Mouse (Mus musculus): Measurements from ENCODE around the gene AL732309.1. TPM values are rescaled to one million over a fixed set of nuclear protein-coding genes. Genes with fewer than 3 reads are reported as not detected.

AL732309.1 gene
- polyA plus RNA-seq, 1 experiment from 2014 or later = 6.8 TPM

GRCm38 (mm10) chr2:25197191-25197590 is 49.5 kb downstream of the AL732309.1 start:
- Histone ChIP-seq H3K27me3 (peaks cover 29% of the 10 kb centered on the region), H3K36me3 (peaks cover 29% of the 10 kb centered on the region), H3K9me3 (no peaks in the 10 kb centered on the region), H3K4me1 (0 out of 2 replicates have a peak, but pooled peaks cover 3% of the 10 kb centered on the region), H3K4me3 (no peak overlapping the region), H3K27ac (replicated peaks) (no peak overlapping the region), H3K4me2 (replicated peaks) (no peak overlapping the region), H3K9ac (replicated peaks) (no peak overlapping the region)
- no peak for ATAC-seq (replicated peaks)
- 12% methylated on average over 2 of the region's 2 CpGs for WGBS

- Histone ChIP-seq H3K9me3 (no peaks in the 10 kb centered on the region), H3K27ac (replicated peaks) (no peak within 1 kb of the TSS), H3K4me2 (replicated peaks) (no peak within 1 kb of the TSS), H3K4me1 (0 out of 2 replicates have a peak, but pooled peaks cover 3% of the 10 kb centered on the region), H3K4me3 (no peak within 1 kb of the TSS), H3K36me3 (peaks cover 23% of the 10 kb centered on the region), H3K27me3 (peaks cover 29% of the 10 kb centered on the region), H3K9ac (replicated peaks) (no peak within 1 kb of the TSS)
- ATAC-seq (replicated peaks) = no peak
- WGBS = 15% methylated on average over 8 of the region's 8 CpGs
Measured at GRCm38 (mm10) chr2:25196172-25196954, 50.3 kb downstream of the AL732309.1 start, which contains the start of gene Tor4a. TSS of gene Tor4a (minus strand) at chr2:25196886.

DNA sequence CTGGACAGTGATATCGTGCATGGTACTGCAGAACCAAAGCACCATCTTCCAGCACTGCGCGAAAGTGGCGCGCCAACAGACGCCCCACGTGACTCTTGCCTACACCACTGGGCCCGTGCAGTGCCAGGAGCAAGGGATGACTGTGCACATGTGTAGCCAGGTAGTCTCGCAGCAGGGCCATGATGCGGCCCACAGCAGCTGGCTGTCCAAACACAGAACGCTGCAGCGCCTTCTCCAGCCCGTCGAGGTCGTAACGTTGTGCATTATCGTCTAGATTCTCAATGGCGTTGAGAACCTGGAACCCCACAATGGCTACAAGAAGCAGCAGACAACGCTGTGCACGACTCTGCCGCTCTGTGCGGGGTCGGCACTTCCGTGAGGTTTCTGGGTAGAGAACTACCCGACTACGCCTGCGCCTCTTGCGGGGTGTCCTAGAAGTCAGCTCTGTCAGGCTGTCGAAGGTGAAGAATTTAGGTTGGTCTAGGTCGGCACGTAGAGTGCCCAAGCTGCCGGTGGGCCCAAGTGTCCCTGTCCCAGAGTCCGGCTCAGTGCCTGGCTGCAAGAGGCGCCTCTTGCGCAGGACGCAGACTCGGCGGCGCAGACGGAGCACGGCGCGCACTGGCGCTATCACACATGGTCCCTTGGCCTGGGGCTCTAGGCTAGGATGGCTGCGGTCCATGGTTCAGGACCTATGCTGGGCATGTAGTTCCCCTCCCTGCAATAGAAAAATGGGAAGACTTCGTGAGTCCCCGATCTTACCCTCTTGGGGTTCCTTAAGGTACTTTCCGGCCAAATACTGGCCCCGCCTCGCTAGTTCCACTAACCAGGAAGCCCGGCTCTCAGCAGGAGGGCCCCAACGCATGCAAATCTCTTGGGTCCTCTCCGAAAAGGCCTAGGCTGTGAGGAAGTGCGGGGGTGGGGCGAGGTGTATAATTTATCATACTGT is 51.2 kb downstream of the AL732309.1 start:
- Histone ChIP-seq H3K9ac (replicated peaks) (no peak overlapping the region), H3K27me3 (peaks cover 29% of the 10 kb centered on the region), H3K4me1 (0 out of 2 replicates have a peak, but pooled peaks cover 3% of the 10 kb centered on the region), H3K4me3 (no peak overlapping the region), H3K4me2 (replicated peaks) (no peak overlapping the region), H3K36me3 (peaks cover 14% of the 10 kb centered on the region), H3K9me3 (no peaks in the 10 kb centered on the region), H3K27ac (replicated peaks) (no peak overlapping the region)
- no peak for ATAC-seq (replicated peaks)
- 23% methylated on average over 55 of the region's 55 CpGs for WGBS

Other genes starting within 250 kb of the AL732309.1 start
- gene Nsmf, start 192.5 kb downstream of the AL732309.1 start, polyA plus RNA-seq (2015; fragmentation: Nextera tagmentation; extraction: Ambion mirVana) = 194 and 209 TPM in 2 replicates
- not detected in 2 replicates for gene Entpd8, start 166.6 kb downstream of the AL732309.1 start, polyA plus RNA-seq (2015; fragmentation: Nextera tagmentation; extraction: Ambion mirVana)
- gene Noxa1, start 151.7 kb downstream of the AL732309.1 start, polyA plus RNA-seq (2015; fragmentation: Nextera tagmentation; extraction: Ambion mirVana) = not detected in 2 replicates
- 25.2 and 27.5 TPM in 2 replicates for gene Nrarp, start 66.1 kb downstream of the AL732309.1 start, polyA plus RNA-seq (2015; fragmentation: Nextera tagmentation; extraction: Ambion mirVana)
- gene Tor4a, start 50.0 kb downstream of the AL732309.1 start, polyA plus RNA-seq (2015; fragmentation: Nextera tagmentation; extraction: Ambion mirVana) = 1.3 and 1.6 TPM in 2 replicates
- 96.7 and 102 TPM in 2 replicates for gene Nelfb, start 35.4 kb downstream of the AL732309.1 start, polyA plus RNA-seq (2015; fragmentation: Nextera tagmentation; extraction: Ambion mirVana)
- not detected in 2 replicates for gene Stpg3, start 32.2 kb downstream of the AL732309.1 start, polyA plus RNA-seq (2015; fragmentation: Nextera tagmentation; extraction: Ambion mirVana)
- gene Fam166a, start 28.1 kb downstream of the AL732309.1 start, polyA plus RNA-seq (2015; fragmentation: Nextera tagmentation; extraction: Ambion mirVana) = 1.2 TPM in 1 of 2 replicates, not detected in the other
- gene Tubb4b, start 22.2 kb downstream of the AL732309.1 start, polyA plus RNA-seq (2015; fragmentation: Nextera tagmentation; extraction: Ambion mirVana) = 399 and 409 TPM in 2 replicates
- not detected in 2 replicates for gene Slc34a3, start 12.5 kb downstream of the AL732309.1 start, polyA plus RNA-seq (2015; fragmentation: Nextera tagmentation; extraction: Ambion mirVana)
- gene Rnf224, start 10.1 kb downstream of the AL732309.1 start, polyA plus RNA-seq (2015; fragmentation: Nextera tagmentation; extraction: Ambion mirVana) = not detected in 2 replicates
- 79.1 and 80.4 TPM in 2 replicates for gene Rnf208, start 4.6 kb downstream of the AL732309.1 start, polyA plus RNA-seq (2015; fragmentation: Nextera tagmentation; extraction: Ambion mirVana)
- 0.20 TPM in 1 of 2 replicates, not detected in the other for gene Cysrt1, start 4.4 kb downstream of the AL732309.1 start, polyA plus RNA-seq (2015; fragmentation: Nextera tagmentation; extraction: Ambion mirVana)
- 16.4 and 19.7 TPM in 2 replicates for gene Tmem203, start 8.6 kb upstream of the AL732309.1 start, polyA plus RNA-seq (2015; fragmentation: Nextera tagmentation; extraction: Ambion mirVana)
- gene Tprn, start 15.8 kb upstream of the AL732309.1 start, polyA plus RNA-seq (2015; fragmentation: Nextera tagmentation; extraction: Ambion mirVana) = 15.6 and 16.5 TPM in 2 replicates
- gene Ssna1, start 25.6 kb upstream of the AL732309.1 start, polyA plus RNA-seq (2015; fragmentation: Nextera tagmentation; extraction: Ambion mirVana) = 209 and 225 TPM in 2 replicates
- gene Anapc2, start 25.6 kb upstream of the AL732309.1 start, polyA plus RNA-seq (2015; fragmentation: Nextera tagmentation; extraction: Ambion mirVana) = 148 and 150 TPM in 2 replicates
- gene Tmem210, start 41.3 kb upstream of the AL732309.1 start, polyA plus RNA-seq (2015; fragmentation: Nextera tagmentation; extraction: Ambion mirVana) = not detected in 2 replicates
- not detected in 2 replicates for gene Lrrc26, start 43.1 kb upstream of the AL732309.1 start, polyA plus RNA-seq (2015; fragmentation: Nextera tagmentation; extraction: Ambion mirVana)
- gene Grin1, start 72.3 kb upstream of the AL732309.1 start, polyA plus RNA-seq (2015; fragmentation: Nextera tagmentation; extraction: Ambion mirVana) = 19.1 and 21.5 TPM in 2 replicates
- 52.6 and 61.1 TPM in 2 replicates for gene Man1b1, start 85.5 kb upstream of the AL732309.1 start, polyA plus RNA-seq (2015; fragmentation: Nextera tagmentation; extraction: Ambion mirVana)
- gene Dpp7, start 109.5 kb upstream of the AL732309.1 start, polyA plus RNA-seq (2015; fragmentation: Nextera tagmentation; extraction: Ambion mirVana) = 25.5 and 29.3 TPM in 2 replicates
- 4.1 and 5.1 TPM in 2 replicates for gene Uap1l1, start 118.8 kb upstream of the AL732309.1 start, polyA plus RNA-seq (2015; fragmentation: Nextera tagmentation; extraction: Ambion mirVana)
- 31.9 and 32.6 TPM in 2 replicates for gene Sapcd2, start 125.5 kb upstream of the AL732309.1 start, polyA plus RNA-seq (2015; fragmentation: Nextera tagmentation; extraction: Ambion mirVana)
- 3.6 and 4.8 TPM in 2 replicates for gene Entpd2, start 149.0 kb upstream of the AL732309.1 start, polyA plus RNA-seq (2015; fragmentation: Nextera tagmentation; extraction: Ambion mirVana)
- 406 and 408 TPM in 2 replicates for gene Npdc1, start 152.5 kb upstream of the AL732309.1 start, polyA plus RNA-seq (2015; fragmentation: Nextera tagmentation; extraction: Ambion mirVana)
- 0.20 TPM in 1 of 2 replicates, not detected in the other for gene Fut7, start 176.4 kb upstream of the AL732309.1 start, polyA plus RNA-seq (2015; fragmentation: Nextera tagmentation; extraction: Ambion mirVana)
- gene Abca2, start 181.8 kb upstream of the AL732309.1 start, polyA plus RNA-seq (2015; fragmentation: Nextera tagmentation; extraction: Ambion mirVana) = 11.6 and 14.1 TPM in 2 replicates
- gene Clic3, start 210.0 kb upstream of the AL732309.1 start, polyA plus RNA-seq (2015; fragmentation: Nextera tagmentation; extraction: Ambion mirVana) = 3.3 and 3.4 TPM in 2 replicates
- 100 and 101 TPM in 2 replicates for gene Paxx, start 214.2 kb upstream of the AL732309.1 start, polyA plus RNA-seq (2015; fragmentation: Nextera tagmentation; extraction: Ambion mirVana)
- 112 and 123 TPM in 2 replicates for gene Ptgds, start 223.2 kb upstream of the AL732309.1 start, polyA plus RNA-seq (2015; fragmentation: Nextera tagmentation; extraction: Ambion mirVana)
- not detected in 2 replicates for gene Lcn12, start 247.0 kb upstream of the AL732309.1 start, polyA plus RNA-seq (2015; fragmentation: Nextera tagmentation; extraction: Ambion mirVana)